Mouse (Mus musculus): ENCODE data around the gene Tbc1d30. TPM values are rescaled to one million over a fixed set of nuclear protein-coding genes. Genes with fewer than 3 reads are reported as not detected.

Gene Tbc1d30
- total and polyA plus RNA-seq, 2 experiments from 2014 or later, result 1.1 to 14.7 TPM

DNA sequence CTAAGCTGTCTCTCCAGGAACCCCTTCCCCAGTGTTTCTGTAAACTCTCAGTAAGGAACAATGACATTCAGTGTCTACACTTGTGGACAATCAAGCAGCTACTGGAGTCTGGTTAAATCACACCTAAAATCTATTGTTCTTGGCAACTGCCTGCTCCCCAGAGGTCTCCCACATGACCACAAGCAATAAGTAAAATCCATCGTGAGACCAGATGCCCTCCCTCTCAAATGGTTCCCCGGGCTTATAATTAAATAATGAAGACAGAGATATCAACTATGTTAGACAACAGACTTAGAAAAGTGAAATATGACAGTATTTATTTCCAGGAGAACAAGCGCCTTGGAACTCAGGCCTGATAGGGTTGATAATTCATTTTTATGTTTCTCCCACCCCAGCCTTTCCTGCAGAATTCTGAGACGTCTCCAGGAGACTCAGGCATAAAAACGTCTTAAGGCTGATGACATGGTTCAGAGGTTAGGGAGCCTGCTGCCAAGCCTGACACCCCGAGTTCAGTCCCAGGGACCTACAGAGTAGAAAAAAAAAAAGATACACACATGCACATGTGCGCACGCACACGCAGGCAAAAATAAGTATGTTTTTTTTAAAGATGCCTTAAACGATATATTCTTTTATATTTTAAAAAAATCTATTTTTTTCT lies 115.8 kb downstream of the Tbc1d30 start:
- no peak overlapping the region for H3K27ac ChIP-seq (ENCODE audit: low read depth)
- no peaks in the 10 kb centered on the region for H3K4me1 ChIP-seq (ENCODE audit: control insufficient read depth, insufficient read depth)
- H3K9ac ChIP-seq (replicated peaks; ENCODE audit: low read depth, low read length), result no peak overlapping the region
- H3K4me3 ChIP-seq (ENCODE audit: low read depth, low read length), result no peak overlapping the region
- H3K9me3 ChIP-seq (replicated peaks; ENCODE audit: control insufficient read depth, low read length), result 0 out of 2 replicates have a peak, but pooled peaks cover 3% of the 10 kb centered on the region
- TF ChIP-seq EP300 (IDR thresholded peaks at IDR 0.05; ENCODE audit: low read depth) (no peak), CTCF (IDR thresholded peaks at IDR 0.05; ENCODE audit: low read depth) (no peak)
- 72% methylated on average over 10 of the region's 10 CpGs for WGBS
- no peaks in the 10 kb centered on the region for H3K27me3 ChIP-seq (ENCODE audit: control insufficient read depth, insufficient read depth, low read length)
- ATAC-seq (ENCODE audit: insufficient read depth, low read depth) (no peak), DNase-seq (ENCODE audit: low spot score) (no peak)
- no peak overlapping the region for H3K4me2 ChIP-seq (ENCODE audit: low read depth, low read length)
- no peaks in the 10 kb centered on the region for H3K36me3 ChIP-seq (replicated peaks; ENCODE audit: control insufficient read depth, insufficient read depth, low read length)

DNA sequence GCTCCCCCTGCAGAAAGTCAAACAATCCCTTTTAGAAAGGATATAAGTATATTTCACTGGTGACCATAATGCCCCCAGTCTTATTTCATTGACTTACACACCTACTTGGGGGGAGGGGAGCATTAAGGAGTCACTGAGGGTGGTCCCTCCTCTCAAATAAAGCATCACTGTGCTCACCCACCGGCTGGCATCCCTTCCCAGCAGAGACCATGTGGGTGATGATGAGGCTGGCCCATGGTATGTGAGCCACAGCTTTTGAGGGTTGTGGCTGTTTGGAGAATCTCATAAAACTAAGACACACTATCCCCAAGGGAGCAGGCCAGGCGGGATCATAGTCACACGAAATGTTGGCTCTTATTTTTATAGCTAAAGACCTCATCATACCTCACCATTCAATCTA lies 116.6 kb downstream of the Tbc1d30 start:
- Histone ChIP-seq H3K27me3 (ENCODE audit: control insufficient read depth, insufficient read depth, low read length) (no peaks in the 10 kb centered on the region), H3K9me3 (replicated peaks; ENCODE audit: control insufficient read depth, low read length) (0 out of 2 replicates have a peak, but pooled peaks cover 3% of the 10 kb centered on the region), H3K4me3 (ENCODE audit: low read depth, low read length) (no peak overlapping the region), H3K27ac (ENCODE audit: low read depth) (no peak overlapping the region), H3K4me1 (ENCODE audit: control insufficient read depth, insufficient read depth) (no peaks in the 10 kb centered on the region), H3K9ac (replicated peaks; ENCODE audit: low read depth, low read length) (no peak overlapping the region), H3K4me2 (ENCODE audit: low read depth, low read length) (no peak overlapping the region), H3K36me3 (replicated peaks; ENCODE audit: control insufficient read depth, insufficient read depth, low read length) (no peaks in the 10 kb centered on the region)
- WGBS, result 80% methylated on average over 3 of the region's 3 CpGs
- ATAC-seq (ENCODE audit: insufficient read depth, low read depth) (no peak), DNase-seq (ENCODE audit: low spot score) (no peak)
- TF ChIP-seq CTCF (IDR thresholded peaks at IDR 0.05; ENCODE audit: low read depth) (no peak), EP300 (IDR thresholded peaks at IDR 0.05; ENCODE audit: low read depth) (no peak)

DNA sequence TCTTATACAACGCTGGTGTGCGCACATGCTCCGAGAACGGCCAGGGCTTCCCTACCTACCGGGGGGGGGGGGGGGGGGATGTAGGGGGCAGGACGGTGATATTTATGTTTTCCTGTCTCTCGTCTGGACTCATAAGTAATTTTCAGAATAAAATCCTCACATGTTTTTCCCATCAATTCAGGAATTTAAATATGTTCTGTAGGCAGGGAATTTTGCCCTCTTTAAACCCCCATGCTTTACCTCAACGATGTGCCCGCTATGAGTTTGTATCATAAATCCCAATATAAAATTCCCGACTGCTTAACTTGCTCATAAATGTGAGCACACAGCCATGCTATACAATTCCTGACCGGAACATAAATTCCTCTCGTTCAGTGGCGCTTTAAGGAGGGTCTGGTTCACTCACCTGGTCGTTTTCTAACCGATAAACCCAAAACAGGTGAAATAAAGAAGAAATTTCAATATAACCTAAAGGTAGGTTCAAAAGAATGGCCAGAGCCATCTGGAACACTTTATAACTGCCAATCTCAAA lies 122.6 kb downstream of the Tbc1d30 start:
- WGBS, result 87% methylated on average over 15 of the region's 15 CpGs
- DNase-seq (ENCODE audit: low spot score) (no peak), ATAC-seq (ENCODE audit: insufficient read depth, low read depth) (no peak)
- Histone ChIP-seq H3K4me2 (ENCODE audit: low read depth, low read length) (no peak overlapping the region), H3K4me3 (ENCODE audit: low read depth, low read length) (no peak overlapping the region), H3K9ac (replicated peaks; ENCODE audit: low read depth, low read length) (no peak overlapping the region), H3K4me1 (ENCODE audit: control insufficient read depth, insufficient read depth) (no peaks in the 10 kb centered on the region), H3K36me3 (replicated peaks; ENCODE audit: control insufficient read depth, insufficient read depth, low read length) (no peaks in the 10 kb centered on the region), H3K27me3 (ENCODE audit: control insufficient read depth, insufficient read depth, low read length) (no peaks in the 10 kb centered on the region), H3K9me3 (replicated peaks; ENCODE audit: control insufficient read depth, low read length) (0 out of 2 replicates have a peak, but pooled peaks cover 3% of the 10 kb centered on the region), H3K27ac (ENCODE audit: low read depth) (no peak overlapping the region)
- TF ChIP-seq EP300 (IDR thresholded peaks at IDR 0.05; ENCODE audit: low read depth) (no peak), CTCF (IDR thresholded peaks at IDR 0.05; ENCODE audit: low read depth) (no peak)

DNA sequence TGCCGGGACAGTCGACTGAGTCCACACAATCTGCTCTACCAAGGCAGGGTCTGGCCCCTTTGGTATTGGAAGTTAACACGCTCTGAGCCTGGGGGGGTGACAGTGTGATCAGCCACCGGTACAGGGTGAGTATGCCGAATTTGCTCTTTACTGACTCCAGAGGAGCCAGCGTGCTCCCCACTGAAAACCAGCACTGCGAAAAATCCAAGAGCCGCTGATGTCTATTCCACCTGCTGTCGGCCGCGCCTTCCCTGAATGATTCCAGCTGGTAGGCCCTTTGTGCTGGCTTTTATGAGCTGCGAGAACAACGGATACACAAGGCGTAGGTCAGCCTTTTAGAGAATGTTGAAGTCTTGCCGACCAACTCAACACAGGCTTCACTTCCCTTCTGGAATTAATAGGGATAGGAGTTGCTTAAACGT lies 123.1 kb downstream of the Tbc1d30 start:
- ATAC-seq (ENCODE audit: insufficient read depth, low read depth), result no peak
- 82% methylated on average over 16 of the region's 16 CpGs for WGBS

DNA sequence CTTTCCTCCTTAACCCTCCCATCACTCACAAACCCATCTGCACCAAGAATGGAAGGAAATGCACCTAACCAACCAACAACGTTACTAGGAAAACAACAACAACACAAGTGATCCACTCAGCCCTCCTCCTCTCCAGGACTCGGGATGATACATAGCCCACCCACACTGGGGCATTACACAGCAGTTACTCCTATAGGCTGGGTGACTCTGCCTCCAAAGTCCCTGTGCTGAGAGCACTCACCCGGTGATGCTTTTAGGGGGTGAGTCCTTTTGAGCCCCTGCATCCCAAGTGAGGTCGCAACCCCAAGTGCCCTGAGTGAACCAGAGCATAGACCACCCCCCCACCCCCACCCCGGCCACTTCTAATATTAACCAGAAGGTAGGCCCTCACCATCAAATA lies 123.7 kb downstream of the Tbc1d30 start:
- Histone ChIP-seq H3K4me1 (ENCODE audit: control insufficient read depth, insufficient read depth) (no peaks in the 10 kb centered on the region), H3K36me3 (replicated peaks; ENCODE audit: control insufficient read depth, insufficient read depth, low read length) (no peaks in the 10 kb centered on the region), H3K4me3 (ENCODE audit: low read depth, low read length) (no peak overlapping the region), H3K9ac (replicated peaks; ENCODE audit: low read depth, low read length) (no peak overlapping the region), H3K9me3 (replicated peaks; ENCODE audit: control insufficient read depth, low read length) (0 out of 2 replicates have a peak, but pooled peaks cover 3% of the 10 kb centered on the region), H3K4me2 (ENCODE audit: low read depth, low read length) (no peak overlapping the region), H3K27me3 (ENCODE audit: control insufficient read depth, insufficient read depth, low read length) (no peaks in the 10 kb centered on the region), H3K27ac (ENCODE audit: low read depth) (no peak overlapping the region)
- no peak for TF ChIP-seq CTCF (IDR thresholded peaks at IDR 0.05; ENCODE audit: low read depth)
- TF ChIP-seq EP300 (IDR thresholded peaks at IDR 0.05; ENCODE audit: low read depth), result no peak
- no peak for DNase-seq (ENCODE audit: low spot score)
- ATAC-seq (ENCODE audit: insufficient read depth, low read depth), result no peak
- WGBS, result 76% methylated on average over 5 of the region's 5 CpGs

More for the DNA sequence above, 123.1 kb downstream of the Tbc1d30 start:
- H3K27ac ChIP-seq (ENCODE audit: low read depth), result no peak overlapping the region
- no peak overlapping the region for H3K4me3 ChIP-seq (ENCODE audit: low read depth, low read length)
- H3K4me2 ChIP-seq (ENCODE audit: low read depth, low read length), result no peak overlapping the region
- 0 out of 2 replicates have a peak, but pooled peaks cover 3% of the 10 kb centered on the region for H3K9me3 ChIP-seq (replicated peaks; ENCODE audit: control insufficient read depth, low read length)
- H3K27me3 ChIP-seq (ENCODE audit: control insufficient read depth, insufficient read depth, low read length), result no peaks in the 10 kb centered on the region
- no peak overlapping the region for H3K9ac ChIP-seq (replicated peaks; ENCODE audit: low read depth, low read length)
- no peak for TF ChIP-seq EP300 (IDR thresholded peaks at IDR 0.05; ENCODE audit: low read depth)
- no peak for TF ChIP-seq CTCF (IDR thresholded peaks at IDR 0.05; ENCODE audit: low read depth)
- H3K36me3 ChIP-seq (replicated peaks; ENCODE audit: control insufficient read depth, insufficient read depth, low read length), result no peaks in the 10 kb centered on the region
- no peak for DNase-seq (ENCODE audit: low spot score)
- H3K4me1 ChIP-seq (ENCODE audit: control insufficient read depth, insufficient read depth), result no peaks in the 10 kb centered on the region
